Mouse (Mus musculus): ENCODE results near the gene Osbpl10.

GRCm38 (mm10) chr9:114930464-114931090 lies 47.8 kb upstream of the Osbpl10 start:
- TF ChIP-seq CTCF (IDR thresholded peaks at IDR 0.05; ENCODE audit: insufficient read depth, low read depth, low read length) (no peak), POLR2A (IDR thresholded peaks at IDR 0.05; ENCODE audit: insufficient read depth, low read depth, low read length) (no peak)
